Mouse (Mus musculus) spleen, postnatal 36 days (tissue): ENCODE results near the gene Tmem169.

Source experiments
- DNase-seq, 2 experiments: peaks; one replicate each; pipeline ENCODE4 v3.0.0; 2022; ENCODE audit warnings: low spot score in 2 of 2, mixed read lengths in 1 of 2

The Tmem169 gene

DNA sequence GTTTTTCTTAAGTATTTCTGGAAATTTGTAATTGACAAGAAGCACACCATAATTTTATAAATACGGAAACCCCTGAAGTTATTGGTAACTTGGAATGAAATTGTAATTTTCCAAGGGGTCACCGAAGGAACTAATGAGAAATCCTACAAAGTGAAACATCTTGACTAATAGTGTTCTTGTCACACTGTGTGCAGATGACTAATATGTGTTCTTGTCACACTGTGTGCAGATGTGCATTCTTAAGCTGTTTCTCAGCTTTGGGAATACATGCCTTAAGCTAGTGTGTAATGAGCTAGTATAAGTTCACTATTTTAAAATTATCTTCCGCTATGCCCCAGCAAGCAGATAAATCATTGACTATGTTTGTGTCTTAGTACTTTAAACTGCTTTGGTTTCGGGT lies 39.1 kb downstream of the Tmem169 start:
- DNase-seq, result no peak

DNA sequence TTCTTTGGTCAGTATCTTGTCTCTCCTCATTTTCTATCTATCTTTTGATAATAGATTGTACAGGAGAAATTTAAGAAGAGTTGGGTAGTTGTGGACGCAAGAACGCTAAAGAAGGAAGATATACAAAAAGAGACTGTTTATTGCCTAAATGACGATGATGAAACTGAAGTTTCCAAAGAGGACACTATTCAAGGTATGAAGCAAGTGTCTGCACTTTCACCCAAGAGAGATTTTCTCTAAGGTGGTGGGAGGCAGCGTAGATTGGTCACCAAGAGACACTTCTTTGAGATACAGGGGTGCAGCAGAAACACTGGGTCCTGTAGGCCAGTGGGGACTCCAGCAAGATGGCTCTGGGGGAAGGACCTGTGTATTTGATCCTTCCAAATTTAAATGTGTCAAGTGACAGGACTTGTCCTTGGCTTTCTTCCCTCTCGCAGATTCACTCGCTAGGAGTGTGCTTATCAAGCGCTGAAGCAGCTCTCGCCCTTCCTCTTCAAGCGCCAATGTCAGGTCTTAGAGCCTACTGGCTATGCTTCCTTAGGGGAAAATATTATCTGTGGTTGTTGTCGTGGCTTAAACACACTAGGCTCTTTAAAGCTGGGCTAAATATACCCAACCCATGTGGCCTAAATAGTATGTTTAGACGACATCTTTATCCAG lies 42.1 kb downstream of the Tmem169 start:
- DNase-seq, result no peak

DNA sequence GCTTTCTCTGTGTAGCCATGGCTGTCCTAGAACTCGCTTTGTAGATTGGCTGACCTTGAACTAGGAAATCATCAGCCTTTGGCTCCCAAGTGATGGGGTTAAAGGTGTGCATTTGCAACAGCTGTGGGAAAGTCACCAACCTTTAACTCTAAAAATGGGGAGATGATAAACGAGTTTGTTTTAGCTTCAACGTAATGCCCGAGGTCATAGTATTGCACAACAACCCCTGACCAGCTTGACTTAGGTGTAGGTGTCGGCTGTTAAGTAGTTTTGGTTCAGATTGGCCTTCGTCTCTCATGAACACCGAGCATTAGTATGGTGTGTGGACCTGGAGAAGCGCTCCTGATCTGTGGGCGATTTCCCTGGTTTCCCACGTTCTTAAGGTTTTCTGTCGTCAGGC lies 50.6 kb downstream of the Tmem169 start:
- no peak for DNase-seq

GRCm38 (mm10) chr1:72336780-72337179 lies 52.6 kb downstream of the Tmem169 start:
- DNase-seq, result no peak

GRCm38 (mm10) chr1:72338341-72338740 lies 54.2 kb downstream of the Tmem169 start:
- no peak for DNase-seq

- DNase-seq, result no peak
These were observed 63.7 kb downstream of the Tmem169 start for GRCm38 (mm10) chr1:72347873-72348272.
